Mouse (Mus musculus) stomach, embryonic 15.5 days (tissue): ENCODE data around the gene Rhbdl3. TPM values are rescaled to one million over a fixed set of nuclear protein-coding genes. Genes with fewer than 3 reads are reported as not detected.
A peak's percentile ranks its signal among the peaks of the same experiment; 100 is the strongest.

Source experiments
- ATAC-seq: fragments of 200-750 bp; cut with Nextera tagmentation; 2 replicates; pipeline ENCODE4 v1.8.0; 2017; ENCODE audit warnings: low read depth, moderate number of reproducible peaks, moderate TSS enrichment; ENCODE audit not compliant: insufficient read depth, low FRiP score
- H3K27ac ChIP-seq: fragments of 300-500 bp; sonication (generic); 2 replicates; pipeline ENCODE4 v1.5.1; 2015; ENCODE audit warnings: mild to moderate bottlenecking, inconsistent platforms
- H3K27me3 ChIP-seq: fragments of 300-500 bp; sonication (generic); replicated peaks from 2 replicates; pipeline ENCODE4 v1.6.1; 2015; ENCODE audit warnings: inconsistent platforms
- H3K36me3 ChIP-seq: fragments of 300-500 bp; sonication (generic); 2 replicates; pipeline ENCODE4 v1.6.1; 2015; ENCODE audit warnings: inconsistent platforms
- H3K4me1 ChIP-seq: fragments of 300-500 bp; sonication (generic); 2 replicates; pipeline ENCODE4 v1.6.1; 2015; ENCODE audit warnings: inconsistent platforms
- H3K4me2 ChIP-seq: fragments of 300-500 bp; sonication (generic); 2 replicates; pipeline ENCODE4 v1.6.1; 2015; ENCODE audit warnings: mild to moderate bottlenecking, inconsistent platforms
- H3K4me3 ChIP-seq: fragments of 300-500 bp; sonication (generic); replicated peaks from 2 replicates; pipeline ENCODE4 v1.5.1; 2015; ENCODE audit warnings: inconsistent platforms
- H3K9ac ChIP-seq: fragments of 300-500 bp; sonication (generic); 2 replicates; pipeline ENCODE4 v1.6.1; 2015; ENCODE audit warnings: inconsistent platforms
- H3K9me3 ChIP-seq: fragments of 300-500 bp; sonication (generic); 2 replicates; pipeline ENCODE4 v1.6.1; 2016; ENCODE audit warnings: inconsistent platforms
- WGBS: fragments of 180-500 bp; shearing (Covaris S2); methylation state at CpG from one replicate; pipeline ENCODE4 v1.1.7; 2015; 5-methylcytosine and 5-hydroxymethylcytosine counted together
- polyA plus RNA-seq: library from polyadenylated mRNA; unstranded; fragments of >200 nt; fragmentation: Nextera tagmentation; extraction: Ambion mirVana; gene quantifications from 2 replicates; pipeline ENCODE4 v1.2.1, GENCODE M21; 2015

Rhbdl3 gene
- polyA plus RNA-seq, 1 experiment from 2014 or later, result 4.5 TPM

DNA sequence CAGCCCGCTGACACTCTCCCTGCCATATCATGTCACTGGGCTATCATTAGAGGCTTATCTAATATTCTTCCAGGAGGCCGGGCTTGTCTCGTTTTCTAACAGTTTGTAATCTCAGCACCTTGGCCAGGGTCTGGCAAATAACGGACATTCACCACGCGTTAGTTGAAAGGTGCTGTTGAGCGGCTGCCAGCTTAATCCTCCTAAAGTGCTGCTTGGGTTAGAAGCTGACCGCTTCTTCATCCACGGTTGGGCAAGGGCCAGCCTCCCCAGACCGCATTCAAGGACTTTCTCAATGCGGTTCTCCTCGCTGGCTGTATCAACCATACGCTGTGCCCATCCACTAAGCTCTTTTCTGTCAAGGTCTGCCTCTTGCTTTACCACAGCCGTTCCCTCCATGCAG lies 4.9 kb upstream of the Rhbdl3 start:
- Histone ChIP-seq H3K36me3 (no peaks in the 10 kb centered on the region), H3K9me3 (no peaks in the 10 kb centered on the region), H3K4me2 (no peak overlapping the region), H3K9ac (no peak overlapping the region), H3K27me3 (peaks cover 21% of the 10 kb centered on the region), H3K27ac (no peak overlapping the region), H3K4me1 (peaks cover under 1% of the 10 kb centered on the region; the same call in 1 of the 2 replicates), H3K4me3 (no peak overlapping the region)
- WGBS, result 19% methylated on average over 14 of the region's 14 CpGs
- no peak for ATAC-seq

DNA sequence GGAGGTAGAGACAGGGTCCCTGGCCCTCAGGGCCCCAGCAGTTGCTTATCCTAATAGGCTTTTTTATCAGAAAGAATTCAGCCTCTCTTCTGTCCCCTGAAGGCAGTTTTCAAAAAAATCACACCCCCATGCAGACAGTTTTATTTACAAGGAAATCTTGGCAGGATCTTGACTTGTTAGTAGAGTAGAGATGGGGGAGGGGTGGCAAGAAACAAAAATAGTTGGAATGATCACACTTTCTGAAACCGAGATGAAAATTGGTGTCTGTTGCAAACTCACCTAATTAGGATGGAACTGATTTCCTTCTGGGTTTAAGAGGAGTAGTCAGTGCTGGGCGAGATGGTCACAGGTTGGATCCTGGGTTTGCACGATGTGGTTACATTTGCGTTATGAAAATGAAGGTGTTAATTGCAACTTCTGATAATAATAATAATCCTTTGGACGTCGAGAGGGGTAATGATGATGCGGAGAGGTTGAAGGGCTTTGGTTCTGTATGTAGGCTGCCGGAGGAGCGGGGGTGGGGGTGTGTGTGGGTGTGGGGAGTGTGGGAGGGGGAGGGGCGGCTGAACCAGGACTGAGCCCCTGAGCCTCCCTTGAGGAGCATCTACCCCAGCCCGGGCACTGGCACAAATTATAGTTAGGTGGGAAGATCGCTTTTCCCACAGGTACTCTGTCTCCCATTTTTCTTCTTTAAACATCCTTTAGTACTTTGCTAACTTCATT lies 1.0 kb upstream of the Rhbdl3 start:
- H3K9ac ChIP-seq, result no peak overlapping the region
- WGBS, result 7% methylated on average over 11 of the region's 12 CpGs
- peak overlapping the region; percentile 99; the same call in 1 of the 2 replicates for H3K4me2 ChIP-seq
- no peaks in the 10 kb centered on the region for H3K9me3 ChIP-seq
- no peak overlapping the region; the same call in 1 of the 2 replicates for H3K4me3 ChIP-seq
- H3K27ac ChIP-seq, result no peak overlapping the region
- no peak for ATAC-seq
- H3K4me1 ChIP-seq, result peaks cover 18% of the 10 kb centered on the region
- H3K27me3 ChIP-seq, result peaks cover 20% of the 10 kb centered on the region
- no peaks in the 10 kb centered on the region for H3K36me3 ChIP-seq

DNA sequence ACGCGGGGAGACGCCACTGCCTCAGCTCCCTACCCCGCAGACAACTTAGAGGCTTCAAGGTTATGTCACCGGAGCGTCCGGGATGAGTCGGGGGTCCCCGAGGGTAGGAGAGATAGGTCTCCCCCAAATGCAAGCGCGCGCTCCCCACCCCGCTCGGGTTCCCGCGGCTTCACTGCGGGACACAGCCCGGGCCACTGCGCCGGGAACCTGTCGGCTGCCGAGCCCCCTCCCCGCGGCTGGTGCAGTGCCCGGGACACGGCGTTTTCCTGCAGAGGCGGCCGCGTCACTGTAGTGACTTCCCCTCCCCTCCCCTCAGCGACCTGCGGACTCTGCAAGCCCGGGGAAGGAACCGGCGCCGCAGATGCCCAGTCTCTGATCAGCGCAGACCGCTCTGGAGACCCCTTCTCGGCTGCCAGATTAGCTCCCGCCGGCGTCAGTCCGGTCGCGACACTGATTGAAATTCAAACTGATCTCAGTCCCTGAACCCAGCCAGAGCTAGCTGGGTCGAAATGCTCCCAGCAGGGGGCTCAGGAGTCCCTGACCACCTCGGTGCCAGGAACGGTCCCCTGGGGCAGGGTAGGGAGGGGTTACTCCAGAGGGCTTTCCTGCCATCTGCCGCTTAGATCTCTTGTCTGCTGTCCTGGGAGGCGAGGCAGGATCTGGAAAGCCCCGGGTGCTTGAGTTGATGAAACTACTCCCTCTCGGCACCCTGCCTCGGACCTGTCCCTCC lies 769 bp downstream of the Rhbdl3 start:
- Histone ChIP-seq H3K4me3 (peak overlapping the region; percentile 55), H3K36me3 (no peaks in the 10 kb centered on the region), H3K9me3 (no peaks in the 10 kb centered on the region), H3K27me3 (peaks cover 15% of the 10 kb centered on the region), H3K9ac (peak overlapping the region; percentile 42), H3K4me2 (peak overlapping the region; percentile 99), H3K27ac (0 out of 2 replicates have a peak overlapping the region, but pooled peaks have one; percentile 26), H3K4me1 (peaks cover 18% of the 10 kb centered on the region)
- under 1% methylated on average over 53 of the region's 53 CpGs for WGBS
- ATAC-seq, result peak; percentile 47

DNA sequence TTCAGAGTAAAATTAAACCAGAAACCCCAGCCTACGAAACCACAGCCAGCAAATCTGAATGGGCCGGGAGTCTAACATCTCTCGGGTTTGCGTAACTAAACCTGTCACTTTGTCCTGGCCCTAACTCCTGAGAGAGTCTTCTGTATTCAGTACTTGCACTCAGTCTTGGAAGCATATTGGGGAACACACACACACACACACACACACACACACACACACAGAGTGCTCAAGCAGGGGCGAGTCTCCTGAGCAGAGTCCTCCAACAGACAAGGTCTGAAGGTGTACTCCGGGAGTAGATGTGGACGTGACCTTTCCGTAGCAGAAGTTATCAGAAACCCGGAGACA lies 1.3 kb downstream of the Rhbdl3 start:
- H3K9ac ChIP-seq, result no peak overlapping the region
- no peak for ATAC-seq

DNA sequence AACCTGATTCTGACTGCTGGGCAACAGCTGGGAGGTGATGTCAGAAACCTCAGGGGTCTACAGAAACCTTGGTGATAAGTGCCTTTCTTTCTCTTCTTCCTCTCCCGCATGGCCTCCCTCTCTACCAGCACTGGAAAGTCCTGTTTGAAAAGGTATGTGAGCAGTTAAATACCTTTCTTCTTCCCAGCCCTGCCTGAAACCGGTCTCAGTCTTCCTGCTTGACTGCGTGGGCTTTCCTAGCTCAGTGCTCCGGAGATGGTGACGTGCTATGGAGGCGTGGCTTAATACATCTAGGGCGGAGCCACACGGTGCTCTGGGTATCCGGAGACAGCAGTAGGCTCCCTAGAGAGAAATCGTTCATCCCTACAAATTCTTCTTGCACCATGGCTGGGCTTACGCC lies 1.8 kb downstream of the Rhbdl3 start:
- ATAC-seq, result peak; percentile 51; the same call in 1 of the 2 replicates
- H3K9me3 ChIP-seq, result no peaks in the 10 kb centered on the region
- no peaks in the 10 kb centered on the region for H3K36me3 ChIP-seq
- H3K4me3 ChIP-seq, result peak overlapping the region; percentile 55
- peaks cover 18% of the 10 kb centered on the region for H3K4me1 ChIP-seq
- H3K9ac ChIP-seq, result no peak overlapping the region
- WGBS, result 4% methylated on average over 11 of the region's 11 CpGs
- H3K4me2 ChIP-seq, result peak overlapping the region; percentile 99
- peaks cover 15% of the 10 kb centered on the region for H3K27me3 ChIP-seq
- no peak overlapping the region for H3K27ac ChIP-seq

More for the DNA sequence above, 1.3 kb downstream of the Rhbdl3 start:
- under 1% methylated on average over 9 of the region's 9 CpGs for WGBS
- H3K4me1 ChIP-seq, result peaks cover 18% of the 10 kb centered on the region
- peak overlapping the region; percentile 99 for H3K4me2 ChIP-seq
- H3K4me3 ChIP-seq, result peak overlapping the region; percentile 55
- no peaks in the 10 kb centered on the region for H3K36me3 ChIP-seq
- H3K27me3 ChIP-seq, result peaks cover 15% of the 10 kb centered on the region
- no peaks in the 10 kb centered on the region for H3K9me3 ChIP-seq
- H3K27ac ChIP-seq, result 0 out of 2 replicates have a peak overlapping the region, but pooled peaks have one; percentile 26

DNA sequence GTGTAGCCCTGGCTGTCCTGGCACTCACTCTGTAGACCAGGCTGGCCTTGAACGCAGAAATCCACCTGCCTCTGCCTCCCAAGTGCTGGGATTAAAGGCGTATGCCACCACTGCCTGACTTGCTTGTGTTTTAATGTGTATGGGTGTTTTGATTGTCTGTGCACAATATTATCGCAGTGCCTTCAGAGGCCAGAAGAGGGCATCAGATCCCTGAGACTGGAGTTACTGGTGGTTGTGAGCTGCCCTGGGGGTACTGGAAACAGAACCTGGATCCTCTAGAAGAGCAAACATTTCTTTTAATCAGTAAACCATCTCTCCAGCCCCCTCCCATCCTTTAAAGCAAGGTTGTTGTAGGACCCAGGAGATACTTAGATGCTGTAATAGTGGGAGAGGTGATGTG lies 3.0 kb downstream of the Rhbdl3 start:
- ATAC-seq, result no peak
- no peak overlapping the region for H3K4me2 ChIP-seq
- WGBS, result 88% methylated on average over 3 of the region's 3 CpGs
- H3K4me3 ChIP-seq, result no peak overlapping the region
- H3K9ac ChIP-seq, result no peak overlapping the region
- H3K27me3 ChIP-seq, result peaks cover 15% of the 10 kb centered on the region
- H3K36me3 ChIP-seq, result no peaks in the 10 kb centered on the region
- H3K4me1 ChIP-seq, result peaks cover 18% of the 10 kb centered on the region
- H3K27ac ChIP-seq, result no peak overlapping the region
- no peaks in the 10 kb centered on the region for H3K9me3 ChIP-seq

DNA sequence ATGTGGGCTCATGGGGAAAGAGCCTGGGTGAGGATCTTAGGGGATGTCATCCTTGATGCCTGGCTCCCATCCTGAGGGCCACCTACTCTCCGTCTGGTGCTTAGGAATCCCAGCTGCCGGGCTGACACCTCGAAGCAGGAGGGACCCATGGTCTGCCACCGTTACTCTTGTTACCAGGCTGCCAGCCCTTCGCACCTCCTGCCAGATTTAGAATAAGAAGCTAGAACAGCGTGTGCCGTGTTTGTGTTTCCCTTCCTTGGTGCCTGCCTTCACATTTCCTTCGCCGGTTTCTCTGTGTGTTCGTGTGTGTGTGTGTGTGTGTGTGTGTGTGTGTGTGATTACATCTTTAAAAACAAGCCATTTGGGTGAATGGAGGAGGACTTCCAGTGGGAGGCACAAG lies 4.1 kb downstream of the Rhbdl3 start:
- WGBS, result 73% methylated on average over 10 of the region's 10 CpGs
- ATAC-seq, result no peak
- Histone ChIP-seq H3K4me2 (no peak overlapping the region), H3K4me1 (peaks cover 18% of the 10 kb centered on the region), H3K4me3 (no peak overlapping the region), H3K27me3 (peaks cover 14% of the 10 kb centered on the region), H3K36me3 (no peaks in the 10 kb centered on the region), H3K27ac (no peak overlapping the region), H3K9me3 (no peaks in the 10 kb centered on the region), H3K9ac (no peak overlapping the region)

DNA sequence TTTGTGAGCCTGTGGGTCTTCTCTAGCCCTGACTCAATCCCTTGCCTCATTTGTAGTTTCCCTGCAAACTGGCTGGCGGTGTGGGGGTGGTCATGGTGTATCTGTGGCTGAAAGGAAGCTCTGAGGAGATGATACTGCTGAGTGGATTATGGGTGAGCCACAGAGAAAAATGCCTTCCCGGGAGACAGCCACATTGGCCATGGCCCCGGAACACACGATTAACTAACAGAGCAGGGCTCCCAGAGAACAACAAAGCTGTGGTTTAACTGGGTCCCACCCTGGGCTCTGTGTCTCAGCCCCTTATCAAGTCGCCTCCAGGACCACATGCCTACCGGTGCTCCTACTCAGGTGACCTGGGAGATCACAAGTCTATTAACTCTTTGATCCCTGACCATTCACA lies 7.8 kb downstream of the Rhbdl3 start:
- Histone ChIP-seq H3K4me1 (no peaks in the 10 kb centered on the region), H3K4me2 (no peak overlapping the region), H3K27ac (no peak overlapping the region), H3K36me3 (no peaks in the 10 kb centered on the region), H3K27me3 (no peaks in the 10 kb centered on the region), H3K9ac (no peak overlapping the region), H3K4me3 (no peak overlapping the region), H3K9me3 (no peaks in the 10 kb centered on the region)
- no peak for ATAC-seq
- WGBS, result 59% methylated on average over 6 of the region's 6 CpGs

DNA sequence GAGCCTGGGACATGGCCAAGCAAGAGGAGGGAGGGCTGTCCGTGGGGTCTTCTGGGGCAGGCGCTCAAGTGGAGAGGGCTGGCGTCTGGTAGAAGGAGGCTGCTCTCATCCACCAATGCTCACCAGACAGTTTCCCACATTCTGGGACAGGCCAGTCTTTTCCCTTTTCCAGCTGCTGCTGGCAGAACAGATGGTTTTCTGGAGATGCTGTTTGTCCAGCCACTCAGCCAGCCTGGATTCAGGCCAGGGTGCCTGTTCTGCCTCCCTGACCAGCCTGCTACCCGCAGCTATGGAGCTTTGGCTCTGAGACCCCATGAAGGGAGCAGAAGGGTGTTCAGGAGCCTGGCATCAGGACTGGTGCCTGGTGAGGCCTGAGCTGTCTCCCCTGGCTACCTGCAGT lies 10.6 kb downstream of the Rhbdl3 start:
- no peaks in the 10 kb centered on the region for H3K9me3 ChIP-seq
- H3K4me3 ChIP-seq, result no peak overlapping the region
- no peaks in the 10 kb centered on the region for H3K36me3 ChIP-seq
- H3K9ac ChIP-seq, result no peak overlapping the region
- H3K27me3 ChIP-seq, result no peaks in the 10 kb centered on the region
- no peak overlapping the region for H3K27ac ChIP-seq
- H3K4me1 ChIP-seq, result no peaks in the 10 kb centered on the region
- H3K4me2 ChIP-seq, result no peak overlapping the region
- no peak for ATAC-seq
- 53% methylated on average over 4 of the region's 4 CpGs for WGBS

DNA sequence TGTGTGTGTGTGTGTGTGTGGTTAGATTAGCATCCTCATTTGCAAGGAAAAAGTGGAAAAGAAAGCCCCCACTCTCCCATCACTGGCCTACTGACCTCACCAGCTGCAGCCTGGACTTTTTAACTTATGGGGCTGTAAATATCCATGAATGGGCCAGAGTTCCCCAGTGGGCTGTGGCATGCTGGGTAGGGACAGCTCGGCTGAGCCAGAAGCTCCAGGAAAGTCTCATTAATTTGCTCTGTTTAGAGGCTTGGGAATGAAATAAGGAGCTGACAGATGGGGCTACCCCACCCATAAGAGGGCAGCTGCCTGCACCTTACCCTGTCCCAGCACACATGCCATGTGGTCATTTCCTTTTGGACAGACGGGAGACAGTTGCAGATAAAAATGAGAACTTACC lies 11.3 kb downstream of the Rhbdl3 start:
- Histone ChIP-seq H3K4me3 (no peak overlapping the region), H3K27me3 (no peaks in the 10 kb centered on the region), H3K4me1 (no peaks in the 10 kb centered on the region), H3K9me3 (no peaks in the 10 kb centered on the region), H3K27ac (no peak overlapping the region), H3K9ac (no peak overlapping the region), H3K36me3 (no peaks in the 10 kb centered on the region), H3K4me2 (no peak overlapping the region)
- ATAC-seq, result no peak
- 35% methylated on average over 2 of the region's 2 CpGs for WGBS

DNA sequence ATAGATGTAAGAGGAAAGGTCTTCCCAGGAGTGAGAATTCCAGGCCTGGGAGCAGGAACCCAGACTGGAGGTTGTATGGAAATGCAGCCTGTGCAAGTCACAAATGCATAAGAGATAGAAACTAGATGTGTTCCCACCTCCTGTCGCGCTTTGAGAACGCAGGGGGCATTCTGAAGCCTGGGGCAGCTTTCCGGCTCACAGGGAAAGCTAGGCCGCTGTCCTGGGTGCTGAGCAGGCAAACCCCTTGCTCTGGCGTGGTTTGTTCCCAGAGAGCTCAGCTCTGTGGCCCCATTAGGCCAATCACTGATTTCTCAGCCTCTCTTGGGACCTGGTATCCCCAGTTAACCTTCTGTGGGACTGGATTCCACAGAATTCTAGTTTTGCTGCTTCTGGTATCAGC lies 11.9 kb downstream of the Rhbdl3 start:
- Histone ChIP-seq H3K27ac (no peak overlapping the region), H3K9ac (no peak overlapping the region), H3K4me2 (no peak overlapping the region), H3K36me3 (no peaks in the 10 kb centered on the region), H3K27me3 (no peaks in the 10 kb centered on the region), H3K9me3 (no peaks in the 10 kb centered on the region), H3K4me3 (no peak overlapping the region), H3K4me1 (no peaks in the 10 kb centered on the region)
- 3% methylated on average over 6 of the region's 6 CpGs for WGBS
- ATAC-seq, result no peak

DNA sequence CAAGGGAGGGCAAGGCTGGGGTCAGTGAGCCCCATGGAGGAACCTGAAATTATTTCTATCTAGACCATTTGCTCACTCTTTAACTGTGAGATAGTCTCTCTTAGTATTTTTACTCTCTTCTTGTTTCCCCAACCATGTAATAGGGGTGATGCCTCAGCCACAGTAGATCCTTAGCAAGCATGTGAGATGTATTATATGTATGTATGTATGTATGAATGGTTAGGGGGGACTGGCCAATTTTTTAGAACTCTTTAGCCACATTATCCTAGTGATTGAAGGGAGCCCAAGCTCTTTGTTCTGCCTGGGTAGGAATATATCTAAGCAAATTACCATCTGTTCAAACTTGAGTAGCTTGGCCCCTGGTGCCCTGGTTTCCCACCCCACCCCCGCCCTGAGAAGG lies 12.8 kb downstream of the Rhbdl3 start:
- Histone ChIP-seq H3K4me2 (no peak overlapping the region), H3K4me1 (no peaks in the 10 kb centered on the region), H3K9me3 (no peaks in the 10 kb centered on the region), H3K27ac (no peak overlapping the region), H3K36me3 (no peaks in the 10 kb centered on the region), H3K27me3 (no peaks in the 10 kb centered on the region), H3K9ac (no peak overlapping the region), H3K4me3 (no peak overlapping the region)
- 70% methylated on average over 1 of the region's 1 CpGs for WGBS
- ATAC-seq, result no peak
